Mouse (Mus musculus): ENCODE data around the gene Dnm1. TPM values are rescaled to one million over a fixed set of nuclear protein-coding genes. Genes with fewer than 3 reads are reported as not detected.

Gene Dnm1
- total RNA-seq, 2 experiments from 2014 or later = 1,274 to 1,381 TPM

GRCm38 (mm10) chr2:32322754-32323741, 30.1 kb downstream of the Dnm1 start:
- peak overlapping the region; percentile 78 for H3K27ac ChIP-seq
- DNase-seq (ENCODE audit: low spot score in 2 of 2) = peak in 1 of 2 experiments; percentile 58
- no peak overlapping the region for H3K4me3 ChIP-seq
- TF ChIP-seq CTCF (conservative IDR thresholded peaks at IDR 0.05) = no peak

- H3K27ac ChIP-seq = peak overlapping the region; percentile 78
- H3K4me3 ChIP-seq = no peak overlapping the region
- TF ChIP-seq CTCF (conservative IDR thresholded peaks at IDR 0.05) = no peak
- DNase-seq (ENCODE audit: low spot score in 2 of 2) = no peak
These were observed 31.4 kb downstream of the Dnm1 start for GRCm38 (mm10) chr2:32321591-32322298.

- TF ChIP-seq CTCF (conservative IDR thresholded peaks at IDR 0.05) = no peak
- no peak for DNase-seq (ENCODE audit: low spot score in 2 of 2)
- Histone ChIP-seq H3K27ac (peak overlapping the region; percentile 68; the same call in 1 of the 2 replicates), H3K4me3 (no peak overlapping the region)
These were observed 32.4 kb downstream of the Dnm1 start for GRCm38 (mm10) chr2:32320721-32321120.

- TF ChIP-seq CTCF (conservative IDR thresholded peaks at IDR 0.05) = no peak
These were observed 33.3 kb downstream of the Dnm1 start for GRCm38 (mm10) chr2:32319586-32320580.

GRCm38 (mm10) chr2:32318709-32319585, 34.2 kb downstream of the Dnm1 start:
- DNase-seq (ENCODE audit: low spot score in 2 of 2) = no peak
- TF ChIP-seq CTCF (conservative IDR thresholded peaks at IDR 0.05) = no peak
- peak overlapping the region; percentile 68; the same call in 1 of the 2 replicates for H3K27ac ChIP-seq
- no peak overlapping the region for H3K4me3 ChIP-seq

More at GRCm38 (mm10) chr2:32319586-32320580, 33.3 kb downstream of the Dnm1 start:
- DNase-seq (ENCODE audit: low spot score in 2 of 2) = no peak
- Histone ChIP-seq H3K27ac (peak overlapping the region; percentile 68; the same call in 1 of the 2 replicates), H3K4me3 (no peak overlapping the region)

- no peak overlapping the region for H3K4me3 ChIP-seq
- H3K27ac ChIP-seq = peak overlapping the region; percentile 68
- TF ChIP-seq CTCF (conservative IDR thresholded peaks at IDR 0.05) = no peak
- no peak for DNase-seq (ENCODE audit: low spot score in 2 of 2)
These were observed 35.2 kb downstream of the Dnm1 start for GRCm38 (mm10) chr2:32317791-32318417.

- Histone ChIP-seq H3K27ac (peak overlapping the region; percentile 68), H3K4me3 (no peak overlapping the region)
- TF ChIP-seq CTCF (conservative IDR thresholded peaks at IDR 0.05) = no peak
- DNase-seq (ENCODE audit: low spot score in 2 of 2) = no peak
These were observed 36.1 kb downstream of the Dnm1 start for GRCm38 (mm10) chr2:32316887-32317656.

GRCm38 (mm10) chr2:32315751-32316150, 37.4 kb downstream of the Dnm1 start:
- TF ChIP-seq CTCF (conservative IDR thresholded peaks at IDR 0.05) = no peak
- no peak for DNase-seq (ENCODE audit: low spot score in 2 of 2)
- no peak overlapping the region for H3K4me3 ChIP-seq
- peak overlapping the region; percentile 62 for H3K27ac ChIP-seq

- H3K27ac ChIP-seq = no peak overlapping the region
- TF ChIP-seq CTCF (conservative IDR thresholded peaks at IDR 0.05) = no peak
- DNase-seq (ENCODE audit: low spot score in 2 of 2) = no peak
- no peak overlapping the region for H3K4me3 ChIP-seq
These were observed 38.3 kb downstream of the Dnm1 start for GRCm38 (mm10) chr2:32314831-32315230.

- peak overlapping the region; percentile 70 for H3K27ac ChIP-seq
- TF ChIP-seq CTCF (conservative IDR thresholded peaks at IDR 0.05) = no peak
- DNase-seq (ENCODE audit: low spot score in 2 of 2) = peak in 1 of 2 experiments; percentile 70
- H3K4me3 ChIP-seq = peak overlapping the region; percentile 46
These were observed 40.7 kb downstream of the Dnm1 start for GRCm38 (mm10) chr2:32312318-32312964.
